Mouse (Mus musculus) midbrain, embryonic 15.5 days (tissue): Measurements from ENCODE around the gene Thrb. TPM values are rescaled to one million over a fixed set of nuclear protein-coding genes. Genes with fewer than 3 reads are reported as not detected.
A peak's percentile ranks its signal among the peaks of the same experiment; 100 is the strongest.

Experiments
- ATAC-seq: fragments of 200-750 bp; cut with Nextera tagmentation; replicated peaks from 2 replicates; pipeline ENCODE4 v1.8.0; 2017; ENCODE audit warnings: moderate TSS enrichment
- H3K27ac ChIP-seq: fragments of 300-500 bp; sonication (generic); 2 replicates; pipeline ENCODE4 v1.5.1; 2015; ENCODE audit warnings: mild to moderate bottlenecking, inconsistent platforms
- H3K27me3 ChIP-seq: fragments of 300-500 bp; sonication (generic); replicated peaks from 2 replicates; pipeline ENCODE4 v1.6.1; 2015; ENCODE audit warnings: inconsistent platforms
- H3K36me3 ChIP-seq: fragments of 300-500 bp; sonication (generic); replicated peaks from 2 replicates; pipeline ENCODE4 v1.6.1; 2015; ENCODE audit warnings: inconsistent platforms
- H3K4me1 ChIP-seq: fragments of 300-500 bp; sonication (generic); 2 replicates; pipeline ENCODE4 v1.6.1; 2015; ENCODE audit warnings: inconsistent platforms
- H3K4me2 ChIP-seq: fragments of 300-500 bp; sonication (generic); 2 replicates; pipeline ENCODE4 v1.6.1; 2015; ENCODE audit warnings: inconsistent platforms, mild to moderate bottlenecking, moderate library complexity
- H3K4me3 ChIP-seq: fragments of 300-500 bp; sonication (generic); 2 replicates; pipeline ENCODE4 v1.5.1; 2015; ENCODE audit warnings: mild to moderate bottlenecking, inconsistent platforms
- H3K9ac ChIP-seq: fragments of 300-500 bp; sonication (generic); 2 replicates; pipeline ENCODE4 v1.6.1; 2015; ENCODE audit warnings: mild to moderate bottlenecking, inconsistent platforms
- H3K9me3 ChIP-seq: fragments of 300-500 bp; sonication (generic); 2 replicates; pipeline ENCODE4 v1.6.1; 2016; ENCODE audit warnings: inconsistent platforms
- whole genome bisulfite sequencing: fragments of 180-500 bp; shearing (Covaris S2); methylation state at CpG from one replicate; pipeline ENCODE4 v1.1.7; 2015; ENCODE audit warnings: mixed read lengths; 5-methylcytosine and 5-hydroxymethylcytosine counted together
- polyA plus RNA-seq: library from polyadenylated mRNA; unstranded; fragments of >200 nt; fragmentation: Nextera tagmentation; extraction: Ambion mirVana; gene quantifications from 2 replicates; pipeline ENCODE4 v1.2.1, GENCODE M21; 2015

Thrb gene
- polyA plus RNA-seq, 1 experiment from 2014 or later: 2.3 TPM

DNA sequence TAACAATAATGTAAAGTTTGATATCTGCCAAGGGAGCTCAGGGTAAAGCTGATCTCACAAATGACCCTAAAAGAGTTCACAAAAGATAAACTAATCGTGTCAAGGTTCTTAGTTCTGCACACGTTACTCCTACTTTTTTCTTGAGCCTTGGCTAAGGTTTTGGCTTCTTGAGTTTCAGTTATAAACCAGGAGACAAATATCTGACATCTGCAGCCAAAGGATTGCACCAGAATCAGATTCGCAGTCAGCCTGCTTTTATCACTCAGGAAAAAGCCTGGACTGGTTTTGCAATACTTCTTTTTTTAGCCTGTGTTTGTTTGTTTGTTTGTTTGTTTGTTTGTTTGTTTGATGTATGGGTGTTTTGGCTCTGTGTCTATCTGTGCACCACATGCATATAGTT is 64.5 kb downstream of the Thrb start:
- Histone ChIP-seq H3K4me2 (no peak overlapping the region), H3K36me3 (no peaks in the 10 kb centered on the region), H3K4me3 (no peak overlapping the region), H3K27ac (no peak overlapping the region), H3K27me3 (no peaks in the 10 kb centered on the region), H3K9me3 (no peaks in the 10 kb centered on the region), H3K9ac (no peak overlapping the region), H3K4me1 (no peaks in the 10 kb centered on the region)
- no peak for ATAC-seq
- 85% methylated on average over 3 of the region's 3 CpGs for WGBS

DNA sequence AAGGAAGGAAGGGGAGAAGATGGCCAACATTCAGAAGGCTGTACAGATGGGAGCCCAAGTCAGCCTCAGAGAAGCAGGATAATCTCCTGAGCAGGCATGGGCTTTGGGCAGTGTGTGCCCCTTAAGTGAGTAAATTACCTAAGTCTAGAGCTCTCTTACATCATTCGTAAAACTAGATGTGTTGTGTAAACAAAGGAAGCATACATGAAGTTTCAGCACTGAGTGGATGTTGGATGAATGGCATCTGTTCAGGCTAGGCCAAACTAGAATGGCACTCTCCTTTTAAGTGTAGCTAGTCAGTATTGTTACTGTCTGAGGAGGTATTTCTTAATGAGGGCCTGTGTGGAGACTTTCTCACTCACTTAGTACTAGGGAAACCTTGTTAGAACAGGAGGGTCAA is 66.8 kb downstream of the Thrb start:
- no peak overlapping the region for H3K9ac ChIP-seq
- no peak overlapping the region for H3K4me3 ChIP-seq
- no peaks in the 10 kb centered on the region for H3K27me3 ChIP-seq
- H3K9me3 ChIP-seq: no peaks in the 10 kb centered on the region
- H3K36me3 ChIP-seq: no peaks in the 10 kb centered on the region
- no peak for ATAC-seq
- 75% methylated on average over 1 of the region's 1 CpGs for WGBS
- H3K4me2 ChIP-seq: no peak overlapping the region
- H3K27ac ChIP-seq: no peak overlapping the region
- H3K4me1 ChIP-seq: no peaks in the 10 kb centered on the region

GRCm38 (mm10) chr14:17727878-17728277 is 67.8 kb downstream of the Thrb start:
- Histone ChIP-seq H3K4me2 (no peak overlapping the region), H3K27me3 (no peaks in the 10 kb centered on the region), H3K9me3 (no peaks in the 10 kb centered on the region), H3K27ac (no peak overlapping the region), H3K9ac (no peak overlapping the region), H3K36me3 (no peaks in the 10 kb centered on the region), H3K4me3 (no peak overlapping the region), H3K4me1 (no peaks in the 10 kb centered on the region)
- no peak for ATAC-seq
- 81% methylated on average over 4 of the region's 4 CpGs for WGBS

DNA sequence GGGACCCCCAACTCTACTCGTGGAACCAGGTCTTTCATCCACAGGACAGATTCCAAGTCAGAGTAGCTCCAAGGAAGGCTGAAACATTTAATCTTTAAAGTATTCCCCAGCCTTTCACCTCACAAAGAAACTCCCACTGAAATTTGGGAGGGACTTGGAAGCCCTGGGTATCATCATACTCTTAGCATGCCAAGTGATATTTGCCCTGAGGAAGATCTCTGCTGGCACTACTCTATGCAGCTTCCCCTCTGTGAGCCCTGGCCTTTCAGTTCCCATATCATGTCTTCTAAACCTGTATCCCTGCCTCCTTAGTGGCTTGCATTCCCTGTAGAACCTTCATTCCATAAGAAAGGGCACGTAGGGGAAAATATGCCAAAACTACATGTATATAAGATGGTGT is 68.8 kb downstream of the Thrb start:
- no peak overlapping the region for H3K27ac ChIP-seq
- 0 out of 2 replicates have a peak, but pooled peaks cover 3% of the 10 kb centered on the region for H3K4me1 ChIP-seq
- no peak overlapping the region for H3K4me2 ChIP-seq
- H3K4me3 ChIP-seq: no peak overlapping the region
- no peaks in the 10 kb centered on the region for H3K27me3 ChIP-seq
- no peaks in the 10 kb centered on the region for H3K9me3 ChIP-seq
- no peaks in the 10 kb centered on the region for H3K36me3 ChIP-seq
- 92% methylated on average over 2 of the region's 2 CpGs for WGBS
- H3K9ac ChIP-seq: no peak overlapping the region
- ATAC-seq: no peak

DNA sequence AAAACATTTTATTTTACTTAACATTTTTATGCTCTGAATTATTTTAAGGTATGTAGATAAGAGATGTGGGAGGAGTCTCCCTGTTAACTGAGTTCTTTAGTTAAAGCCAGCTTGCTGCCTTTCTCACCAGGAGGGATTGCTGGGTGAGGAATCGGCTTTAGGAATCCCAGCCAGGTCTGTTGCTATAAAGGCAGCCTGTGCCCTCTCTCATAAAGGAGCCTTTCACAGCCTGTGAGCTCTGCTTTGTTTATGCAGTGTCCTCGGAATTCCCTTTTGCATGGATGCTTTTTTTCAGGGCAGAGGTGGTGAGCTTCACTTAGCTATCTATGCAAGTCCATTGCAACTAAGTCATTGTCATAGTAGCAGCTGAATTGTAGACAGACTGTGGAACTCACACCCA is 71.0 kb downstream of the Thrb start:
- Histone ChIP-seq H3K9ac (no peak overlapping the region), H3K4me2 (no peak overlapping the region), H3K36me3 (no peaks in the 10 kb centered on the region), H3K4me3 (no peak overlapping the region), H3K9me3 (no peaks in the 10 kb centered on the region), H3K27me3 (no peaks in the 10 kb centered on the region), H3K4me1 (0 out of 2 replicates have a peak, but pooled peaks cover 4% of the 10 kb centered on the region), H3K27ac (no peak overlapping the region)
- no peak for ATAC-seq
- WGBS: 0% methylated on average over 2 of the region's 2 CpGs

DNA sequence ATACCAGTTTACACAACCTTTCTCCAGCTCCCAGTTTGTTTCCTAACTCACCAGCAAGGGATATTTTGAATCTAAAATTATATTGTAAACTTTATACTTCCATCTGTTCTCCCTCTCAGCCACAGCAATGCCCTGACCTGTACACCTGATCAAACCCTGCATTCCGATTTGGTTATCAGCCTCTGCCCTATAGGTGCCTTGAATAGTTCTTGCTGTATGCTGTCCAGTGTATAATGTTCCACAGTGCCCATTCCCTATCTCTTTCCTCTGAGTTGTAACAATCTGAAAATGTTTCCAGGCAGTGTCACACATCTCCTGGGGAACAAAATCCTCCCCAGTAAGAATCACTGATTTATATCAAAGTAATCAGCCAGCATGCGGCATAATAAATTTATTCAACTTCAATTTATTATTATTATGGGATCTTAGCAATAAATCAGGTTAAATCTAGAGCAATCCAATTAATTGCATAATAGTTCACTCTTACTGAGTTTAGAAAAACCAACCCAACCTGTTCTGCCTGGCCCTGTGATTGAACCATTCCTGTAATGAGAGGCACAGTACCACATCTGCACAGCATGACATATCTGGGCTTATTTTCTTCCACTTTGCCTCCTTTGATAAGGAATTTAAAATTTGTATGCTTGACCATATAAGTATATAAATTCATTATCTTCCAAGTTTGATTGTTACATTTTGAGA is 73.2 kb downstream of the Thrb start:
- H3K27me3 ChIP-seq: no peaks in the 10 kb centered on the region
- H3K4me2 ChIP-seq: no peak overlapping the region
- no peaks in the 10 kb centered on the region for H3K9me3 ChIP-seq
- no peaks in the 10 kb centered on the region for H3K36me3 ChIP-seq
- WGBS: 67% methylated on average over 2 of the region's 2 CpGs
- H3K4me1 ChIP-seq: 0 out of 2 replicates have a peak, but pooled peaks cover 4% of the 10 kb centered on the region
- no peak overlapping the region for H3K4me3 ChIP-seq
- no peak overlapping the region for H3K27ac ChIP-seq
- no peak overlapping the region for H3K9ac ChIP-seq
- peak; percentile 80 for ATAC-seq

DNA sequence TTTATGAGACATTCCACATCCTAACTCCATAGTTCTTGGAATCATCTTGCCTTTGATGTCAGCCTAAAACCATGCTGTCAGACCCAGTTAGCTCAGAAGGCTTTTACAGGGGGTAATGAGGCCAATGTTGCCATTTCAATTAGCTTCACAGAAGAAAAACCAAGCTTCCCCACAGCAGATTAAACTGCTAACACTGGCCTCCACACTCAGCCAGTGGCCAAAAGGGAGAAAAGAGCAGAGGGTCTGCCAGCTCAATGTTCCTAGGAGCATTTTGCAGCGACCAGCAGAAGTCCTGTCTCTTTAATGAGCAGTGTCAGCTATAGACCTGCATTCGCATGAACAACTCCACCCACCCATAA is 73.7 kb downstream of the Thrb start:
- 39% methylated on average over 2 of the region's 2 CpGs for WGBS
- Histone ChIP-seq H3K4me1 (0 out of 2 replicates have a peak, but pooled peaks cover 4% of the 10 kb centered on the region), H3K9me3 (no peaks in the 10 kb centered on the region), H3K36me3 (no peaks in the 10 kb centered on the region), H3K27ac (no peak overlapping the region), H3K4me2 (no peak overlapping the region), H3K27me3 (no peaks in the 10 kb centered on the region), H3K9ac (no peak overlapping the region), H3K4me3 (no peak overlapping the region)
- peak; percentile 86 for ATAC-seq

DNA sequence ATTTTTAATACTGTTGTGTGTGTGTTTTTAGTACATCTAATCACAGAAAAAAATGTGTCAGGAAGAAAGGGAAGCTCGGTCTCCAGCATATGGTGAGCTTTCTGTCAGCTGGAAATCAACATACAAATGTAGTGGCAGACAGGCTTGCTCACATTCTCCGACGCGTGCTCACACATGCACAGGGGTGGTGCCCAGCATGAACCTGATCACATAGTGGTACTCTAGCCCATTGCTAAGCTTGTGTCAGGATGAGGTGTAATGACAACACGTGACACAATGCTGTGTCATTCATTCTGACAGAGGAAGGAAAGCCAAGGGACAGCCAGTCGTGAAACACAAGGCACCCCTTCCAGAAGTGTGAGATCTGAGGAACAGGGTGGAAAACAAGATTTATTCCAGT is 75.4 kb downstream of the Thrb start:
- 0 out of 2 replicates have a peak, but pooled peaks cover 4% of the 10 kb centered on the region for H3K4me1 ChIP-seq
- WGBS: 64% methylated on average over 6 of the region's 6 CpGs
- ATAC-seq: no peak

GRCm38 (mm10) chr14:17740903-17741302 is 80.8 kb downstream of the Thrb start:
- ATAC-seq: no peak
- Histone ChIP-seq H3K27me3 (no peaks in the 10 kb centered on the region), H3K36me3 (no peaks in the 10 kb centered on the region), H3K4me3 (no peak overlapping the region), H3K27ac (no peak overlapping the region), H3K9ac (no peak overlapping the region), H3K4me2 (no peak overlapping the region), H3K9me3 (no peaks in the 10 kb centered on the region), H3K4me1 (no peaks in the 10 kb centered on the region)
- WGBS: 47% methylated on average over 3 of the region's 3 CpGs

More for the DNA sequence above, 75.4 kb downstream of the Thrb start:
- no peak overlapping the region for H3K27ac ChIP-seq
- no peaks in the 10 kb centered on the region for H3K27me3 ChIP-seq
- no peaks in the 10 kb centered on the region for H3K9me3 ChIP-seq
- H3K4me2 ChIP-seq: no peak overlapping the region
- no peak overlapping the region for H3K9ac ChIP-seq
- no peaks in the 10 kb centered on the region for H3K36me3 ChIP-seq
- no peak overlapping the region for H3K4me3 ChIP-seq

DNA sequence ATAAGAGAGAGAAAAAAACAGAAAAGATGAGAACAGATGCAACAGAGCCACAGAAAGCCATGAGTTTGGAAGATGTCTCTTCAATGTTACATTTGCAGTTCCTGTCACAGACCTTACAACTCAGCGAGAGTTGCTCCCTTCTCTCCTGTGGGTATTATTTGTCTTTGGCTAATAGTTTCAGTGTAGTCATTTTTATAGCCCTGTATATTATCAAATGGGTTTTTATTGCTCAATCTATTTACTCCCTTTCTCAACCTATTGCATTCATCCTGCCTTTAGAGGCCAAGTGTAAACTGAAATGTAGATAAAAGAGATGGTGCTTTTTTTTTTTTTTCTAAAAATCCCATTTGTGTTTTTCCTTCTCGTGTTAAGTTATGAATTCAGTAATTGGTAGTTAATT is 82.2 kb downstream of the Thrb start:
- 69% methylated on average over 2 of the region's 2 CpGs for WGBS
- no peak overlapping the region for H3K4me2 ChIP-seq
- H3K9me3 ChIP-seq: no peaks in the 10 kb centered on the region
- no peak for ATAC-seq
- H3K4me3 ChIP-seq: no peak overlapping the region
- no peaks in the 10 kb centered on the region for H3K27me3 ChIP-seq
- H3K9ac ChIP-seq: no peak overlapping the region
- no peaks in the 10 kb centered on the region for H3K36me3 ChIP-seq
- H3K4me1 ChIP-seq: no peaks in the 10 kb centered on the region
- H3K27ac ChIP-seq: no peak overlapping the region

GRCm38 (mm10) chr14:17742902-17743712 is 83.0 kb downstream of the Thrb start:
- H3K4me2 ChIP-seq: no peak overlapping the region
- H3K4me3 ChIP-seq: no peak overlapping the region
- 68% methylated on average over 9 of the region's 9 CpGs for WGBS
- H3K27me3 ChIP-seq: no peaks in the 10 kb centered on the region
- H3K27ac ChIP-seq: no peak overlapping the region
- no peaks in the 10 kb centered on the region for H3K4me1 ChIP-seq
- ATAC-seq: no peak
- no peaks in the 10 kb centered on the region for H3K9me3 ChIP-seq
- H3K9ac ChIP-seq: no peak overlapping the region
- no peaks in the 10 kb centered on the region for H3K36me3 ChIP-seq

- Histone ChIP-seq H3K9ac (no peak overlapping the region), H3K4me3 (no peak overlapping the region), H3K4me2 (no peak overlapping the region), H3K9me3 (no peaks in the 10 kb centered on the region), H3K4me1 (no peaks in the 10 kb centered on the region), H3K36me3 (no peaks in the 10 kb centered on the region), H3K27ac (no peak overlapping the region), H3K27me3 (no peaks in the 10 kb centered on the region)
- 75% methylated on average over 2 of the region's 2 CpGs for WGBS
- ATAC-seq: no peak
Observed at GRCm38 (mm10) chr14:17743713-17744158, 83.7 kb downstream of the Thrb start.

GRCm38 (mm10) chr14:17747922-17748321 is 87.9 kb downstream of the Thrb start:
- H3K9me3 ChIP-seq: no peaks in the 10 kb centered on the region
- H3K27me3 ChIP-seq: no peaks in the 10 kb centered on the region
- no peaks in the 10 kb centered on the region for H3K4me1 ChIP-seq
- no peak for ATAC-seq
- no peak overlapping the region for H3K4me3 ChIP-seq
- no peak overlapping the region for H3K27ac ChIP-seq
- WGBS: 82% methylated on average over 3 of the region's 3 CpGs
- H3K9ac ChIP-seq: no peak overlapping the region
- no peak overlapping the region for H3K4me2 ChIP-seq
- no peaks in the 10 kb centered on the region for H3K36me3 ChIP-seq
